Mouse (Mus musculus): ENCODE measurements around the gene Ano10. TPM values are rescaled to one million over a fixed set of nuclear protein-coding genes. Genes with fewer than 3 reads are reported as not detected.

The Ano10 gene
- polyA plus RNA-seq, 1 experiment from 2014 or later: 39.7 TPM

- H3K9me3 ChIP-seq (ENCODE audit: control insufficient read depth, low read length): no peaks in the 10 kb centered on the region
- WGBS: 62% methylated on average over 4 of the region's 4 CpGs
- H3K4me1 ChIP-seq (ENCODE audit: control insufficient read depth, insufficient read depth, low read length): peaks cover 10% of the 10 kb centered on the region
- no peak overlapping the region for H3K4me2 ChIP-seq (ENCODE audit: low read depth, low read length)
- no peak overlapping the region for H3K9ac ChIP-seq (ENCODE audit: low read depth, low read length)
- H3K36me3 ChIP-seq (ENCODE audit: control insufficient read depth, insufficient read depth, low read length): no peaks in the 10 kb centered on the region
- no peak for ATAC-seq
- H3K27ac ChIP-seq (ENCODE audit: low read length): 0 out of 2 replicates have a peak overlapping the region, but pooled peaks have one; percentile 23
- H3K27me3 ChIP-seq (replicated peaks; ENCODE audit: control insufficient read depth, insufficient read depth, low read length): no peaks in the 10 kb centered on the region
- no peak overlapping the region for H3K4me3 ChIP-seq (ENCODE audit: low read length)
These were observed 13.2 kb downstream of the Ano10 start for GRCm38 (mm10) chr9:122281004-122281403.

GRCm38 (mm10) chr9:122276665-122277064 lies 17.6 kb downstream of the Ano10 start:
- no peak for ATAC-seq
- no peak overlapping the region for H3K27ac ChIP-seq (ENCODE audit: low read length)
- WGBS: 88% methylated on average over 2 of the region's 2 CpGs

GRCm38 (mm10) chr9:122276134-122276533 lies 18.1 kb downstream of the Ano10 start:
- Histone ChIP-seq H3K4me3 (ENCODE audit: low read length) (no peak overlapping the region), H3K9ac (ENCODE audit: low read depth, low read length) (no peak overlapping the region), H3K36me3 (ENCODE audit: control insufficient read depth, insufficient read depth, low read length) (peaks cover 4% of the 10 kb centered on the region; the same call in 1 of the 2 replicates), H3K9me3 (ENCODE audit: control insufficient read depth, low read length) (no peaks in the 10 kb centered on the region), H3K27ac (ENCODE audit: low read length) (no peak overlapping the region), H3K4me1 (ENCODE audit: control insufficient read depth, insufficient read depth, low read length) (peaks cover 8% of the 10 kb centered on the region; the same call in 1 of the 2 replicates), H3K4me2 (ENCODE audit: low read depth, low read length) (no peak overlapping the region), H3K27me3 (replicated peaks; ENCODE audit: control insufficient read depth, insufficient read depth, low read length) (no peaks in the 10 kb centered on the region)
- 73% methylated on average over 4 of the region's 4 CpGs for WGBS
- ATAC-seq: no peak

More at GRCm38 (mm10) chr9:122276665-122277064, 17.6 kb downstream of the Ano10 start:
- H3K4me2 ChIP-seq (ENCODE audit: low read depth, low read length): no peak overlapping the region
- no peaks in the 10 kb centered on the region for H3K27me3 ChIP-seq (replicated peaks; ENCODE audit: control insufficient read depth, insufficient read depth, low read length)
- no peaks in the 10 kb centered on the region for H3K9me3 ChIP-seq (ENCODE audit: control insufficient read depth, low read length)
- peaks cover 4% of the 10 kb centered on the region; the same call in 1 of the 2 replicates for H3K4me1 ChIP-seq (ENCODE audit: control insufficient read depth, insufficient read depth, low read length)
- H3K36me3 ChIP-seq (ENCODE audit: control insufficient read depth, insufficient read depth, low read length): peaks cover 4% of the 10 kb centered on the region; the same call in 1 of the 2 replicates
- no peak overlapping the region for H3K4me3 ChIP-seq (ENCODE audit: low read length)
- no peak overlapping the region for H3K9ac ChIP-seq (ENCODE audit: low read depth, low read length)

- Histone ChIP-seq H3K9me3 (ENCODE audit: control insufficient read depth, low read length) (no peaks in the 10 kb centered on the region), H3K27ac (ENCODE audit: low read length) (no peak overlapping the region), H3K9ac (ENCODE audit: low read depth, low read length) (no peak overlapping the region), H3K4me3 (ENCODE audit: low read length) (no peak overlapping the region), H3K27me3 (replicated peaks; ENCODE audit: control insufficient read depth, insufficient read depth, low read length) (no peaks in the 10 kb centered on the region), H3K4me2 (ENCODE audit: low read depth, low read length) (no peak overlapping the region), H3K36me3 (ENCODE audit: control insufficient read depth, insufficient read depth, low read length) (peaks cover 4% of the 10 kb centered on the region; the same call in 1 of the 2 replicates), H3K4me1 (ENCODE audit: control insufficient read depth, insufficient read depth, low read length) (peaks cover 8% of the 10 kb centered on the region; the same call in 1 of the 2 replicates)
- 51% methylated on average over 4 of the region's 4 CpGs for WGBS
- peak; percentile 71; the same call in 1 of the 2 replicates for ATAC-seq
These were observed 19.9 kb downstream of the Ano10 start for GRCm38 (mm10) chr9:122274346-122274745.

DNA sequence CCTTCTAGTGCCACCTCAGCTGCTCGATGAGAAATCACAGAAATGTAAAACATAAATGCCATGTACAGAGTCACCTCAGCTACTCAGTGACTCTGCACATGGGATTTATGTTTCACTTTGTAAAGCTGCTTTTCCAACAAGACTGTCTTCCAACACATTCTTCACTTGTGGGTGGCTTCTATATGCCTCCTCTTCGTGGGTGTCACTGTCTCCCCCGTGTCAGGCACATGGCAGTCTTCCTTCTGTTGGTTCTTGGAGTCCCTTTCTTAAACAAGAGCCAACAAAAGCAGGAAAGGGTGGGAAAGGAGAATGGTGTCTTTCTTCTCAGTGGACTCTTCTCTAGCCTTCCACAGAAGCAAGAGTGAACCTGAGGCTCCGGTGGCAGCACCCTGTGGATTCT lies 20.3 kb downstream of the Ano10 start:
- 84% methylated on average over 4 of the region's 4 CpGs for WGBS
- no peak overlapping the region for H3K27ac ChIP-seq (ENCODE audit: low read length)
- no peak overlapping the region for H3K4me3 ChIP-seq (ENCODE audit: low read length)
- peaks cover 8% of the 10 kb centered on the region; the same call in 1 of the 2 replicates for H3K4me1 ChIP-seq (ENCODE audit: control insufficient read depth, insufficient read depth, low read length)
- H3K4me2 ChIP-seq (ENCODE audit: low read depth, low read length): no peak overlapping the region
- H3K9ac ChIP-seq (ENCODE audit: low read depth, low read length): no peak overlapping the region
- H3K27me3 ChIP-seq (replicated peaks; ENCODE audit: control insufficient read depth, insufficient read depth, low read length): no peaks in the 10 kb centered on the region
- no peaks in the 10 kb centered on the region for H3K9me3 ChIP-seq (ENCODE audit: control insufficient read depth, low read length)
- H3K36me3 ChIP-seq (ENCODE audit: control insufficient read depth, insufficient read depth, low read length): peaks cover 4% of the 10 kb centered on the region; the same call in 1 of the 2 replicates
- no peak for ATAC-seq

- Histone ChIP-seq H3K4me1 (ENCODE audit: control insufficient read depth, insufficient read depth, low read length) (peaks cover 8% of the 10 kb centered on the region; the same call in 1 of the 2 replicates), H3K27ac (ENCODE audit: low read length) (0 out of 2 replicates have a peak overlapping the region, but pooled peaks have one; percentile 41), H3K36me3 (ENCODE audit: control insufficient read depth, insufficient read depth, low read length) (peaks cover 4% of the 10 kb centered on the region; the same call in 1 of the 2 replicates), H3K9me3 (ENCODE audit: control insufficient read depth, low read length) (no peaks in the 10 kb centered on the region), H3K27me3 (replicated peaks; ENCODE audit: control insufficient read depth, insufficient read depth, low read length) (no peaks in the 10 kb centered on the region), H3K4me2 (ENCODE audit: low read depth, low read length) (no peak overlapping the region), H3K4me3 (ENCODE audit: low read length) (no peak overlapping the region), H3K9ac (ENCODE audit: low read depth, low read length) (no peak overlapping the region)
- ATAC-seq: no peak
- 72% methylated on average over 4 of the region's 4 CpGs for whole genome bisulfite sequencing
These were observed 22.4 kb downstream of the Ano10 start for GRCm38 (mm10) chr9:122271866-122272265.

DNA sequence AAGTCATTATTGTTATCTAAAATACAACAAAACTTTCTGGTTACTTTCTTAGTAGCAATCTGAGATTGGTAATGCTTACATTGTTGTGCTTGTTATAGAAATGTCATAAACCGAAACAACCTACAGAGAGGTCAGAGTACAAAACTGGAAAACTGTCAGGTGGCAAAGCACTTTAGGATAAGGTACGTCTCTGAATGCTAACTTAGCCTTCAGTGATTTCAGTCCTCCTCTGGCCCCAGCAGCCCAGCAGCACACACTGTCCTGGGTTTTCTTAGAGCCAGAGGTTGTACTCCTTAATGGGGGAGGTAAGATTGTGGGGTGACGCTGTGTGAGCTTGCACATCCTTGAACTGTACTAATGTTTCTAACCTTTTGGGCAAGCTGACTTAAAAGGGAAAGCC lies 22.9 kb downstream of the Ano10 start:
- Histone ChIP-seq H3K27me3 (replicated peaks; ENCODE audit: control insufficient read depth, insufficient read depth, low read length) (no peaks in the 10 kb centered on the region), H3K27ac (ENCODE audit: low read length) (peak overlapping the region; percentile 41; the same call in 1 of the 2 replicates), H3K4me3 (ENCODE audit: low read length) (no peak overlapping the region), H3K4me2 (ENCODE audit: low read depth, low read length) (no peak overlapping the region), H3K9me3 (ENCODE audit: control insufficient read depth, low read length) (no peaks in the 10 kb centered on the region), H3K36me3 (ENCODE audit: control insufficient read depth, insufficient read depth, low read length) (peaks cover 7% of the 10 kb centered on the region; the same call in 1 of the 2 replicates), H3K9ac (ENCODE audit: low read depth, low read length) (no peak overlapping the region), H3K4me1 (ENCODE audit: control insufficient read depth, insufficient read depth, low read length) (peaks cover 8% of the 10 kb centered on the region; the same call in 1 of the 2 replicates)
- WGBS: 77% methylated on average over 3 of the region's 3 CpGs
- ATAC-seq: peak; percentile 65

DNA sequence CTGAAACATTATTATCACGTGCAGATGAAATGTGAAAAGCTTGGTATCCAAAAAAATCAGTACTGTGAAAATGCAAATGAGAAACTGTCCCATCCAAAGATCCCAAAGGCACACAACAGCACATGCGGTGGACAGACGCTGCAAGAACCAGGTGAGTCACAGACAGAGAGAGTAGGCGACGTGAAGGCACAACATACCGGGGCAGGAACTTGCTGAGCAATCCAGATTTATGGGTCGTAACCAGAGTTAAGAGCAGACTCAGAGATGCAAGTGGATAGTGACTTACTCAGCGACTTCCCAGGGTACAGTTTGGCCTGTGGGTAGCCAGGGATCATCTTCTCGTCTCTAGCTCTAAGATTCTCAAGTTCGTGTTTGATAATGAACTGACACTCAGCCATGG lies 23.3 kb downstream of the Ano10 start:
- Histone ChIP-seq H3K27ac (ENCODE audit: low read length) (peak overlapping the region; percentile 41; the same call in 1 of the 2 replicates), H3K4me3 (ENCODE audit: low read length) (no peak overlapping the region), H3K4me2 (ENCODE audit: low read depth, low read length) (no peak overlapping the region), H3K9me3 (ENCODE audit: control insufficient read depth, low read length) (no peaks in the 10 kb centered on the region), H3K4me1 (ENCODE audit: control insufficient read depth, insufficient read depth, low read length) (peaks cover 8% of the 10 kb centered on the region; the same call in 1 of the 2 replicates), H3K27me3 (replicated peaks; ENCODE audit: control insufficient read depth, insufficient read depth, low read length) (no peaks in the 10 kb centered on the region), H3K9ac (ENCODE audit: low read depth, low read length) (no peak overlapping the region), H3K36me3 (ENCODE audit: control insufficient read depth, insufficient read depth, low read length) (peaks cover 7% of the 10 kb centered on the region; the same call in 1 of the 2 replicates)
- WGBS: 67% methylated on average over 10 of the region's 10 CpGs
- peak; percentile 79 for ATAC-seq

DNA sequence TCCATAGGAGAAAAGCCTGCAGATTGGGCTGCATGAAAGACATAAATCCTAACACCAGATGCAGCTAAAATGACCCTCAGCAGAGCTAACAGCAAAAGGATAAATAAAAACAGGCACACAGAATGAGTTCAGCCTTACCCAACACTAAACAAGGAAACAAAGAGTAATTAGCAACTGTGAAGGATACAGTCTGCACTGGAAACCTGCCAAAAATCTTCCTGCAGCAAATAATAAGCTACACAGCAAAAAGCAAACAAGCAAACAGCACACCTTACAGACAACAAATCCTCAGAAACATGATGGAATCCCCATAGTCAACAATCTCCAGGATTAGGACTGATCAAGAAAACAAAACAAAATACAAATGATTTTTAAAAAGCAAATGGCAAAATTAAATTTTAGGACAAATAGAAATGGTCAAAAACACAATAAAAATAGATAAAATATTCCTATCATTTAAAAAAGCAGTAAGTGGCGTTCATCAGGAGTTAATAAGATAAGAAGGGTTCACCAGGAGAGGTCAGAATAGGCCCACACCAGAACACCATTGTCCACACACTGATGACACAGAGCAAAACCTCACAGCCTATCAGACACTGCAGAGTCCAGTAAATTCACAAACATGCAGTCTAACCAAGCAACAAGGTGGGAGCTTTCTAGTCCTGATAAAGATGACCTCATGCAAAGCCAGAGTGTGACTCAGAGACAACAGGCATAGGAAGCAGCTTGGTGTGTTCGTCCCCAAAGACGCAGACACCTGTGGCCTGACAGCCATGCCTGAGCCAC lies 24.8 kb downstream of the Ano10 start:
- Histone ChIP-seq H3K27me3 (replicated peaks; ENCODE audit: control insufficient read depth, insufficient read depth, low read length) (no peaks in the 10 kb centered on the region), H3K27ac (ENCODE audit: low read length) (no peak overlapping the region), H3K4me2 (ENCODE audit: low read depth, low read length) (no peak overlapping the region), H3K9me3 (ENCODE audit: control insufficient read depth, low read length) (no peaks in the 10 kb centered on the region), H3K9ac (ENCODE audit: low read depth, low read length) (no peak overlapping the region), H3K36me3 (ENCODE audit: control insufficient read depth, insufficient read depth, low read length) (peaks cover 3% of the 10 kb centered on the region; the same call in 1 of the 2 replicates), H3K4me1 (ENCODE audit: control insufficient read depth, insufficient read depth, low read length) (peaks cover 8% of the 10 kb centered on the region; the same call in 1 of the 2 replicates), H3K4me3 (ENCODE audit: low read length) (no peak overlapping the region)
- WGBS: 73% methylated on average over 3 of the region's 3 CpGs
- 0 out of 2 replicates have a peak, but pooled peaks have one; percentile 27 for ATAC-seq

Measured in intestine, embryonic 16.5 days (tissue).